Mouse (Mus musculus): ENCODE data around the gene Ugt1a2.

- no peak for TF ChIP-seq POLR2A (IDR thresholded peaks at IDR 0.05; ENCODE audit: control insufficient read depth, extremely low read depth, insufficient read depth, low read length, poor library complexity)
- no peak for TF ChIP-seq CTCF (IDR thresholded peaks at IDR 0.05; ENCODE audit: borderline replicate concordance, control insufficient read depth, extremely low read depth, insufficient read depth, low read length, poor library complexity)
These were observed 67.7 kb downstream of the Ugt1a2 start for GRCm38 (mm10) chr1:88268070-88268469.

Data from thymus, adult 2 months (tissue).